Mouse (Mus musculus) C2C12 (cell line): ENCODE data around the gene Gprc5b. TPM values are rescaled to one million over a fixed set of nuclear protein-coding genes. Genes with fewer than 3 reads are reported as not detected.

Experiments used
- H3K27me3 ChIP-seq: one replicate; pipeline ENCODE4 v1.6.1; 2011; ENCODE audit not compliant: control insufficient read depth, insufficient read depth, insufficient read length
- H3K36me3 ChIP-seq: one replicate; pipeline ENCODE4 v1.6.1; 2011; ENCODE audit not compliant: control insufficient read depth, insufficient read depth
- H3K4me3 ChIP-seq: one replicate; pipeline ENCODE4 v1.5.1; 2011; ENCODE audit warnings: mild to moderate bottlenecking, control low read depth; ENCODE audit not compliant: poor library complexity, insufficient read depth, severe bottlenecking
- H3K79me2 ChIP-seq: one replicate; pipeline ENCODE4 v1.6.1; 2011; ENCODE audit not compliant: control insufficient read depth, insufficient read depth
- H3K79me3 ChIP-seq: one replicate; pipeline ENCODE4 v1.6.1; 2011; ENCODE audit warnings: low read depth, control low read depth
- H3ac ChIP-seq: one replicate; pipeline ENCODE3; 2011; ENCODE audit warnings: low read depth; ENCODE audit not compliant: control insufficient read depth, insufficient read length
- CEBPB ChIP-seq: IDR thresholded peaks from one replicate; pipeline ENCODE4 v1.6.1; 2011; ENCODE audit warnings: low read depth, mild to moderate bottlenecking, control low read depth, moderate library complexity
- CTCF ChIP-seq: IDR thresholded peaks from one replicate; pipeline ENCODE4 v1.5.1; 2011; ENCODE audit not compliant: control insufficient read depth, insufficient read depth, insufficient read length
- FOSL1 ChIP-seq: IDR thresholded peaks from one replicate; pipeline ENCODE4 v1.8.0; 2011; ENCODE audit warnings: mild to moderate bottlenecking, low read length; ENCODE audit not compliant: poor library complexity, insufficient read depth, severe bottlenecking
- MAX ChIP-seq: IDR thresholded peaks from one replicate; pipeline ENCODE4 v1.6.1; 2011; ENCODE audit warnings: mild to moderate bottlenecking, control low read depth
- MYOD1 ChIP-seq: IDR thresholded peaks from one replicate; pipeline ENCODE4 v1.6.1; 2011; ENCODE audit warnings: low read depth; ENCODE audit not compliant: control insufficient read depth, insufficient read length
- MYOG ChIP-seq: IDR thresholded peaks from one replicate; pipeline ENCODE4 v1.6.1; 2011; ENCODE audit not compliant: control insufficient read depth, insufficient read length; ENCODE audit errors: extremely low read depth
- USF1 ChIP-seq: IDR thresholded peaks from one replicate; pipeline ENCODE4 v1.6.1; 2011; ENCODE audit warnings: low read depth, mild to moderate bottlenecking, control low read depth, moderate library complexity
- polyA plus RNA-seq: library from polyadenylated mRNA; unstranded; fragments of >200 nt; fragmentation: generic; extraction: Trizol; gene quantifications from one replicate; pipeline ENCODE4 v1.2.1, GENCODE M21; 2012; ENCODE audit warnings: missing spikeins

Gprc5b gene
- polyA plus RNA-seq, 1 experiment, result 31.3 TPM

GRCm38 (mm10) chr7:118931502-118932395, 63.3 kb downstream of the Gprc5b start:
- H3K79me2 ChIP-seq, result no peaks in the 10 kb centered on the region
- no peak overlapping the region for H3K4me3 ChIP-seq
- peak overlapping the region; percentile 44 for H3ac ChIP-seq
- no peak for TF ChIP-seq CTCF
- no peak for TF ChIP-seq MYOG
- TF ChIP-seq MYOD1, result no peak
- no peak for TF ChIP-seq USF1
- TF ChIP-seq CEBPB, result no peak
- no peak for TF ChIP-seq FOSL1
- TF ChIP-seq MAX, result no peak
- no peaks in the 10 kb centered on the region for H3K79me3 ChIP-seq
- H3K36me3 ChIP-seq, result no peaks in the 10 kb centered on the region
- no peaks in the 10 kb centered on the region for H3K27me3 ChIP-seq

GRCm38 (mm10) chr7:118929601-118930311, 65.3 kb downstream of the Gprc5b start:
- Histone ChIP-seq H3K27me3 (no peaks in the 10 kb centered on the region), H3K36me3 (no peaks in the 10 kb centered on the region), H3K79me3 (no peaks in the 10 kb centered on the region), H3K4me3 (no peak overlapping the region), H3K79me2 (no peaks in the 10 kb centered on the region), H3ac (peak overlapping the region; percentile 18)
- TF ChIP-seq FOSL1 (peak; percentile 59), CTCF (no peak), CEBPB (peak; percentile 4), MYOD1 (peak; percentile 92), MYOG (no peak), MAX (peak; percentile 60), USF1 (no peak)

- H3K4me3 ChIP-seq, result no peak overlapping the region
- H3K36me3 ChIP-seq, result no peaks in the 10 kb centered on the region
- H3K79me2 ChIP-seq, result no peaks in the 10 kb centered on the region
- no peaks in the 10 kb centered on the region for H3K27me3 ChIP-seq
- no peaks in the 10 kb centered on the region for H3K79me3 ChIP-seq
- no peak overlapping the region for H3ac ChIP-seq
- no peak for TF ChIP-seq FOSL1
- TF ChIP-seq USF1, result peak; percentile 29
Measured at GRCm38 (mm10) chr7:118928916-118929315, 66.1 kb downstream of the Gprc5b start.

GRCm38 (mm10) chr7:118928316-118928715, 66.7 kb downstream of the Gprc5b start:
- Histone ChIP-seq H3ac (no peak overlapping the region), H3K4me3 (no peak overlapping the region), H3K27me3 (no peaks in the 10 kb centered on the region), H3K79me3 (no peaks in the 10 kb centered on the region), H3K79me2 (no peaks in the 10 kb centered on the region), H3K36me3 (no peaks in the 10 kb centered on the region)
- TF ChIP-seq MAX (no peak), FOSL1 (no peak), CTCF (no peak), MYOD1 (no peak)

GRCm38 (mm10) chr7:118927279-118927678, 67.7 kb downstream of the Gprc5b start:
- H3K36me3 ChIP-seq, result no peaks in the 10 kb centered on the region
- TF ChIP-seq FOSL1 (no peak), MYOD1 (no peak), CTCF (no peak), CEBPB (no peak), MYOG (no peak), MAX (no peak), USF1 (no peak)
- H3K79me3 ChIP-seq, result no peaks in the 10 kb centered on the region
- H3K79me2 ChIP-seq, result no peaks in the 10 kb centered on the region
- H3K4me3 ChIP-seq, result no peak overlapping the region
- H3ac ChIP-seq, result no peak overlapping the region
- no peaks in the 10 kb centered on the region for H3K27me3 ChIP-seq

GRCm38 (mm10) chr7:118926516-118927260, 68.3 kb downstream of the Gprc5b start:
- H3ac ChIP-seq, result no peak overlapping the region

More at GRCm38 (mm10) chr7:118926516-118927260, 68.3 kb downstream of the Gprc5b start:
- Histone ChIP-seq H3K79me3 (no peaks in the 10 kb centered on the region), H3K36me3 (no peaks in the 10 kb centered on the region), H3K4me3 (no peak overlapping the region), H3K79me2 (no peaks in the 10 kb centered on the region), H3K27me3 (no peaks in the 10 kb centered on the region)
- TF ChIP-seq FOSL1, result no peak
